Mouse (Mus musculus): ENCODE results near the gene Slc2a13. TPM values are rescaled to one million over a fixed set of nuclear protein-coding genes. Genes with fewer than 3 reads are reported as not detected.
A peak's percentile ranks its signal among the peaks of the same experiment; 100 is the strongest.

The Slc2a13 gene
- total RNA-seq, 2 experiments from 2014 or later: 108 to 112 TPM

DNA sequence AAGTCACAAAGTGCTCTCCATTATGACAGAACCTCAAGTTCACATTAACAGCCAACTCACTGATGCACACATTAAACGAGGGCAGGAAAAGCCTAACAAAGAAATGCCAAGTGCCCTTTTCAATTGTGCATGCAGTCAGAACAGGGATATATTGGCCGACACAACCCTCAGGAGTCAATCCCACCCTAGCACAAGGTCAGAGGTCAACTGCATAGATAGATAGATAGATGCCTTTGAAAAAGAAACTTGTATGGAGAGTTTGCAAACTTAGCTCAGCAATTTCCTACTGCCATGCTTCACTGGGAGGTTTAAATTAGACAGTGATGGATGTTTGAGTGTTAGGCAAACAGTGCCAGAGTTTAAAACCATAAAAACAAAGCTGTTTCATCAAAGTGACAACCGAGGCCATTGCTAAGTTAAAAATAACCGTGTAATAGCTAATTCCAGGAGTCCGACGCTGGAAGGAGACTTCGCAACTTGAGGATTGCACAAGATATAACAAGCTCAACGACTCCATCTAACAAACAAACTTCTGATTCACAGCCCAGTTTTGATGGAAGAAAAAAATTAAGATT is 194.2 kb downstream of the Slc2a13 start:
- DNase-seq (ENCODE audit: low spot score in 2 of 2): no peak

DNA sequence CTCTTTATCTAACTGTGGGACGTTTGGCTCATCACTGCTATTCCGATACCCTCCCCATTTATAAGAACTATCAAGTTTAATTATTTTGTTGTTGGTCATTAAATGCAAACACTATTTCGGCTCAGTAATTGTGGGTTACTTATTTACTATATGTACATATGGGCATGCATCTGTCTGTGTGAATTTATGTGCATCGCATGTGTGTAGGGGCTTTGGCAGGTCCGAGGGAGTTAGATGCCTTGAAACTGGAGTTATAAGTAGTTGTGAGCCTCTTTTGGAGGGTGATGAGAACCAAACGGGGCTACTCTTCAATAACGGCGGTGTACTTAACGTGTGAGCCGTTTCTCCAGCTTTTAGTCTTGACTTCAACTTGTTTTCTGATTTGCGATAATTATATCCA is 195.5 kb downstream of the Slc2a13 start:
- no peak for DNase-seq (ENCODE audit: low spot score in 2 of 2)

DNA sequence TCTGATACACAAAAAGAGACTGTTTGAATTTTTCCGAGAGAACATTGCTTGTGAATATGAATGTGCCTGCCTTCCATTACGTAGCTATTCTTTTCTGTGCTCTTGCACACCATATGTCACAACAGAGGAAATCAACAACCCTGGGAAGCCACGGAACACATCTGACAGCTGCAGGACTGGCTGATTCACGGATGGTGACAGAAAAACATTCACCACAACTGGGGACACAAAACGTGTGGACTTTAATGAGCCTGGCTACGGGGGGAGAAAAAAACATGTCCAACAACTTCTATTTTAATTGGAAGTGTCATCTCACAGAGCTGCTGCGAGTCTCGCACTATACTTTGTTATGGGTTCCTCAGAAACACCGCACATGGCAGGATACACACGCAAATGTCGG is 196.0 kb downstream of the Slc2a13 start:
- DNase-seq (ENCODE audit: low spot score in 2 of 2): peak in 1 of 2 experiments; percentile 44

DNA sequence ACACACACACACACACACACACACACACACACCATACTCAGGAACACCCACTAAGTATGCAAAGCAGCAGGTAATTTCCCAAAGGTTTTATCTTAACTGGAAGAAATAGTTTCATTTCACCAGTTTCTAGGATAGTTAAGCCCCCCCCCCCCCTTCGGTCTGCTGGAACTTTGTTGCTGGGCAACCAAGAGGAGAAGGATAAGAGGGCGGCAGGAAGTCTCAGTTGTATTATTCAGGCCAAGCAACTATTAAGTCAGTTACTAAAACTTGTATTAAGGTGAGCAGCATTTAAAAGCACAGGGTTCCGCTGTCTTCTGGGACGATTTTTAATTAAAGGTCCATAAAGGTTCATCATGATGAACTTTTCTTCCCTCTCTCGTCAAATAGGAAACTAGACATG is 198.6 kb downstream of the Slc2a13 start:
- DNase-seq (ENCODE audit: low spot score in 2 of 2): no peak

DNA sequence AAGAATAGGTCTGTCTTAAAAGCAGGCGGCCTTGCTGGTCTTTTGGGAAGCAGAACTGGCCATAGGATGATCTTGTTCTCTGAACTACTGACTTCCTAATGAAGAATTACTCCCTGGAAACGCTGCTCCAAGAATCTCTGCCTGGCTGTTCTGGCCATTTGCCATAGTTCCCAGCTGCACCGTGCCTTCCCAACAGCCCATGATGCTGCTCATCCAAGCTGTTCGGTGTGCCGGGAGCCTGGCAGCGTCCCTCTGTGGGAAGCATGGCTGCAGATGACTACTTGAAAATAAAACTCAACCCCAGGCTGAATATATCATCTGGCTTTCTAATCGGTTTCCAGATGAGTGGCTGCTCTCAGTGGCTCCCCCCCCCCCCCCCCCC is 199.9 kb downstream of the Slc2a13 start:
- DNase-seq (ENCODE audit: low spot score in 2 of 2): peak; percentile 66 to 70

DNA sequence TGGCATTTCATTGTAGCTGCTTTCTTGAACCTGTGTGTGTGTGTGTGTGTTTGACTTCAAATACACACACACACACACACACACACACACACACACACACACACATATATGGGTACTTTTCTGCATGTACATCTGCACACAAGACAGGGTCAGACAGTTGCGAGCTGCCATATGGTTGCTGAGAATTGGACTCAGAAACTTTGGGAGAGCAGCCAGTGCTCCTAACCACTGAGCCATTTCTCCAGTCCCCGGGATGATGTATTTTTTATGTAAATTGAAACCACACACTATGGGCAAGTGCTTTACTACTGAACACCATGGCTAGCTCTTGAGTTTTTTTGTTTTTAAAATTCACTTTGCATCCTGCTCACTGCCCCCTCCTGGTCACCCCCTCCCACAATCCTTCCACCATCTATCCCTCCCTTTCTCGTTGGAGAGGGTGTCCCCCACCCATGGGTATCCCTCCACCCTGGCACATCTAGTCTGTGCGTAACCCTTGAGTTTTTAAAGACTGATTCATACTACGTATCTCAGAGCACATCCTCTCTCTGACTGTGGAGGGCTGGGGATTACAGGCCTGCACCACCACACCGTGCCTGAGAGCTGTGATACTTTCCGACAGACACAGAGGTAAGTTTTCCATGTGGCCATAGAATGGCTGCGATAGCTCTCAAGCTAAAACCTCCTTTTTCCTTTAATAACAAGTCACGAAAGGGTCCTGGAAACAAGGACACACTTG is 200.4 kb downstream of the Slc2a13 start:
- DNase-seq (ENCODE audit: low spot score in 2 of 2): no peak

DNA sequence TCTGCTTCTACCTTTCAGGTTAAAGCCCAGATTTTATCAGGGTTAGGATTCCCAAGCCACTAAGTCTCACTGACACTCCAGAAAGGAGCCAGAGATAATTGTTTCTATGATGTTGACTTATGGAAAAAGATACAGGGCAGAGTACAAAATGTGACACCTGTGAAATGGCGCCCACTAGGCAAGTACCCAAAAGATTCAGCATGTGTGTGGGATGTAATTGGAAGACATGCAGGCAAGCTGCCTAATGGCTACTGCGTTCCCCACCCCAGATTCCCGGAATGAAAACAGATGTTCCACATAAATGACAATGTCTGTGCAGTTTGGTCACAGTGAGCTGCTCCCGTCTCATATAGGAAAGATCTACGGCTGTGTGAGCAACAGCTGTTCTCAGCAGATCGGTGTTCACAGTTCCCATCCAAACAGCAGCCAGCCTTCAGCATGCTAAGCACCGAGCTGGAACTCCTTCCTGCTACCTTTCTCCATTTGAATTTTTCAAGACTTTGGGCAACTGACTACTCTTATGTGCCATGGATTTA is 201.1 kb downstream of the Slc2a13 start:
- no peak for DNase-seq (ENCODE audit: low spot score in 2 of 2)

DNA sequence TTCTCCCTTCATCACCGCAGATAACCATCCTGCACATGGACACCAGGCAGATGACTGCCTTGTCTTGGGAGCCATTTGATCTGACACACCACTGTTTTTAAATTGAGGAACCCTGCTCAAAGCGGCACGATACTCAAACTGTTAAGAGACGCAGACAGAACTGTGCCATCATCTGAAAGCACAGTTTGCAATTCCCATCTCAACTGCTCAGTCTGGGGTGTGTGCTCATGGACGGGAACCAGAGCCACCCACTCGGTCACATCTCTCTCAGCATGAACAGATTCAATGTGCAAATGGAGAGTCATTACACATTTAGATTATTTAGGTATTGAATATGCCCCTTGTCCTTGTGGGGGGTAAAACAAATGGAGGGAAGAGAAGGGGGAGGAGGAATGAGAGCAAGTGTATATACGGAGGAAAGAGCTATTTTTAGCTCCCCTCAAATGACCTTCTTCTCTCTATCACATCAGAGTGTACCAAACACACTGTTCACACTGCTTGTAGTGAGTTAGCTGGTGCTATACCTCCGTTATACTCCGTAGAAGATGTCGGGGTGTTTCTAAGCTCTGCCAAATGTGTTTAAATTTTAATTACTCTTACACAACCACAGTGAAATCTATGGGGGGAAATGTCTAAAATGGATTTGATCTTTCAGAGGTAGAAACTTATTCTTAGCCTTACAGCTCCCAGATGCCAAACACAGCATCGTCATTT is 203.2 kb downstream of the Slc2a13 start:
- DNase-seq (ENCODE audit: low spot score in 2 of 2): peak in 1 of 2 experiments; percentile 28

DNA sequence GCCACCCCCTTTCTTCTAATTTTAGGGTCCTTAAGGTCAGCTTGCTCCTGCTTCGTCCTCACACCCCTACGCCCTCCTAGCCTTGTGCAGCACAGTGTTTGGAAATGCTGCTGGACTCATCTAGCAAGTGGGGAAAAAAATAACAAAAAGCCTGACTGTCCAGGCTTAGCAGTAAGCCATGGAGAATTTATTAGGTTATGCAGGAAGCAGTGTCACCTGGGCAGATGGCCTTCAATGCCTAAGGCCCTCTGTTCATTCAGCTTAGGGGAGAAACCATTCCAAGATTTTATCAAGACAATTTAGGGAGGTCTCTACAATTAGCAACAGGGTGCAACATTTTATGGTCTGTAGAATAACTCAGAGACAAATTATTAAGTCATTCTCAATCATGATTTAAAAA is 212.6 kb downstream of the Slc2a13 start:
- DNase-seq (ENCODE audit: low spot score in 2 of 2): no peak

DNA sequence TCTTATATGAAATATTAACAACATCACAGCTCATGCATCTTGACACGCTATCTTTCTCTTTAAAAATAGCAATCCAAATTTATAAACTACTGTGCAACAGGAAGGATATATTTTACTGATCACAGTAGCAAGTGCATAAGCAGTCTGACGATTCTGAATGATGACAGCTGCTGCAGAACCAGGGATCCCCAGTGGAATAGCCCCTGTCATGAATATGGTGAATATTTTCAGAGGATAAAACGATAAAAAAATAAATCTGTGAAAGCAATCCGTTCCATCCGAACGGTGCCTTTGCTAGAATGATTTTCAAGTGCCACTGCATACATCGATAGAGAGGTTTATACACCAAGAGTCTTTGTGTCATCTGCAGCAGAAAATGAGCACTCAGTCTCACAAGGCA is 222.1 kb downstream of the Slc2a13 start:
- no peak for DNase-seq (ENCODE audit: low spot score in 2 of 2)

DNA sequence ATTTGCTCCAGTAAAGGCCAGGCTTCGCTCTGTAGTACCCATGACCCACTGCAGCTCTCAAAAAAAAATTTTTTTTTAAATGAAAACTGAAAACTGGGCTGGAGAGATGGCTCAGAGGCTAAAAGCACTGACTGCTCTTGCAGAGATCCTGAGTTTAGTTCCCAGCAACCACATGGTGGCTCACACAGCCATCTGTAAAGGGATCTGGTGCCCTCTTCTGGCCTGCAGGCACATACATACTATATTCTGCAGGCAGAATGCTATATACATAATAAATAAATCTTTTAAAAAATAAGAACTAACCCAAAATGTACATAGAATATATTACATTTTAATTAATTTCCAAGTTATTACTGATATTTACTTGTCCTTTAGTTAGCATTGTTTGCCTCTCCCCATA is 234.7 kb downstream of the Slc2a13 start:
- no peak for DNase-seq (ENCODE audit: low spot score in 2 of 2)

DNA sequence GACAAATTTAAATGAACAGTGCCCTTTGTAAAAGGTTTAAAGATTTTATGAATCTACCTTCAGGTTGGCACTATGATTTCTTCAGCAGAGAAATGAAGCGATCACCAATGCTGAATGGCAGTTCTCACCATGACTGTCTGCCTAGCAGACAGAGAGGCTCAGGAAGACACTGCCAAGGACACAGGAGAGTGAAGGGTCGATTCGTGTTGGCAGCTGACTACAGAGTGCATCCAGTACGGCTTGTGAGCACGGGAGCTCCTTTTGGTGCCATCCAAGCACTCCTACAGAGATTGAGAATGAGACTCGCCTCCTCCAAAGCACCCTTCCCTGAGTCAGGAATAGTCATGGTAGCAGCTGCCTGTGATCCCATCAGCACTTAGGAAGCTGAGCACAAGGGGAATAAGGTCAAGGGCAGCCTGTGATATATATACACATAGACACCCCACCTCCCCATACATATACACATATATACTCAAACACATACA is 238.6 kb downstream of the Slc2a13 start:
- DNase-seq (ENCODE audit: low spot score in 2 of 2): no peak

DNA sequence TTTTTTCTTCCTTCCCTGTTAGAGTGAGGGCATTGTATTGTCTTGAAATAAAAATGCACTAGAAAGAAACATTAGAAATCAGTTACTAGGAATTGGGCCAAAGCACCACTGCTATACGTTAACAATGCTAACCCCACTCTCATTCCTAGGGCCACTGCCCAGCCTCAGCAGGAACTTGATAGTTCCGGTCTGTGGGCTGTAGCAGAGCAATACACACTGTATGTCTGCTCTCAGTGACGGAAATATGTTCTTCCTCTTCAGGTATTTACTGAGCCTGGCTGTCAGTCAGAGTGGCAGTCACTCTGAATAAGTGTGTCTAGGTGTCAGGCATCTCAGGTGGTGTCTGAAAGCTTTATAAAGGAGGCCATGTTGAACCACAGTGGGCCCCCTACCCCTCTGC is 245.3 kb downstream of the Slc2a13 start:
- no peak for DNase-seq (ENCODE audit: low spot score in 2 of 2)

DNA sequence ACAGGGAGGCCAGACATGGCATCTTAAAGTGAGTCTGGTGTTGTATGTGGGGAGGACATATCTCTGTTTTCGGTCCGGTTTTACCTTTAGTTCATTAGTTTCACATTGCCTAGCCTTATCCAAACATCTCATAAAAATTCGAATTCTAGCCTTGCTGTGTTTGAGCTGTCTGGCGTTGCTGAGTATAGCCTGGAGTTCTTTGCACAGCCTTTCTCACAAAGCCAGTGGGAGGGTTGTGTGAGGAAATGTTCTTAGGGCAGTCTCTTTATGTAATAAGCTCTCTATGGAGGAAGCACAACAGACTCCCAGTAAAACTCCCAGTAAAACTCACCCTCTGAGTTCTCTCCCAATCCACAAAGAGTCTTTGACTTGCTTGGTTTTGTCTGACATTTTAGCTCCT is 246.0 kb downstream of the Slc2a13 start:
- DNase-seq (ENCODE audit: low spot score in 2 of 2): peak in 1 of 2 experiments; percentile 62

DNA sequence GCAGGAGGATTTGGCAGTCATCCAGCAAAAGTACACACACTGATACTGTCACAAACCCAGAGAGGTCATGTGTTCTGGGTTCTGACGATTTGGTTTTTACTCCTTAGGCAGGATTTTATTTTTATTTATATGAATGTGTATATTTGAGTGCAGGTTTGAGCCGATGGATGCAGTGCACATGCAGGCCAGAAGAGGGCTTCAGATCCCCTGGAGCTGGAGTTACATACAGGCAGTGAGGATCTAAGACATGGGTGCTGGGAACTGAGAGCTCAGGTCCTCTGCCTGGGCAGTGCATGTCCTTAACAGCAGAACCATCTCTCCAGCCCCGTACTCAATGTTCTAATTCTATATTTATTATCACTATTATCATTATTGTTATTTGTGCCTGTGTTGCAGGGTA is 253.7 kb downstream of the Slc2a13 start:
- DNase-seq (ENCODE audit: low spot score in 2 of 2): no peak

DNA sequence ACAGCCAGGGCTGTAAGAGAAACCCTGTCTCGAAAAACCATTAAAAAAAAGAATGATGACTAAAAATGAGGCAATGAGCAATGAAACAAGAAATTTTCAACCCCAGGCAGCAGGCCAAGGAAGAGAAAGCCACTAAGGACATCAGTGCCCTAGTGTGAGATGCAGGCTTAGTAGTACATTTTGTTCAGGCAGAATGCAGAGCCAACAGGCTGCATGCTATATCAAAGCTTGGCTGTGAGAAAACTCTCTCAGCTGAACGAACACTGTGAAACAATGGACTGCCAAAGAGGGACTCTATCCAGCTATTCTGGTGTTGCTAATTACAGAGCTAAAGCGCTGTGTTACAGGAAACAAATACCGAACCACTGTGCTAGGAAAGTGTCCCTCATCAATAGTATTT is 256.1 kb downstream of the Slc2a13 start:
- DNase-seq (ENCODE audit: low spot score in 2 of 2): peak in 1 of 2 experiments; percentile 40

DNA sequence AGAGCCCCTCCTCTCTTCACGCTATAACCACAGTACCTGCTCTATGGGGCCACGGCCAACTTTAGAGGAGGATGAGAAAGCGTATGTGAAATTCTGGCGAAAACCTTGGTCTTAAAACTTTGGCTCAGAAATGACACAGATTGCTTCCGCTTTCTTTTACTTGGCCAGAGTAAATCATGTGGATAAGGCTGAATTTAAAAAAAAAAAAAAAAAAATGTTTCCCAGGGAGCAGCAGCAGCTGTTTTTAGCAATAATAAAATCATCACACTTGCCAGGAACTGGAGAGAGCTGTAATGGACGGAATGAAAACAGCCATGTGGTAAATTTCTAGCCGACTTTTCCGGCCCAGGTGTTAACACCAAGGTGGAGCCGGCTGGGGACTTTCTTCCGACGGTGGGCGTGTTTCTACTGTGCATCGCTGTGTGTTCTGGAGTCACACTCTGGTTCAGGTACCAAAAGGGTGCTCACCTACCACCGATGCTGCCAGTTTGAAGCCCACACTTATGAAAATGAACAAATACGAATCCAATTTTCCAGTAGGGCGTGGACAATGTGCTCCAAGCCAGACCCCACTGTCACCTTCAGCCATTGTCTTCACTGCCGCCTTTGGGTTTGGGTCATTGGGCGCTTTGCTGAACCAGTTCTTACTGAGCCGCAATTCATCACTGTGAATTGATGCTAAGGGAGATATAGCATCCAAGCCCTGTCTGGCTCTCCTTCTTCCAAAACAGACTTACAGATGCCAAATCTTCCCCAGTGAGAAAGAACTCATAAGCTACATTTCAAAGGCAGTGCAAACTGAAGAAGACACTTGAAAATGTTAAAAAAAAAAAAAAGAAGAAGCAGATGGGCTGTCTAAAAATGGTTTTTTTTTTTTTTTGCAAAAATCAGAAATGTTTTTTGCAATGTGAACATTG is 258.4 kb downstream of the Slc2a13 start:
- DNase-seq (ENCODE audit: low spot score in 2 of 2): peak in 1 of 2 experiments; percentile 42

DNA sequence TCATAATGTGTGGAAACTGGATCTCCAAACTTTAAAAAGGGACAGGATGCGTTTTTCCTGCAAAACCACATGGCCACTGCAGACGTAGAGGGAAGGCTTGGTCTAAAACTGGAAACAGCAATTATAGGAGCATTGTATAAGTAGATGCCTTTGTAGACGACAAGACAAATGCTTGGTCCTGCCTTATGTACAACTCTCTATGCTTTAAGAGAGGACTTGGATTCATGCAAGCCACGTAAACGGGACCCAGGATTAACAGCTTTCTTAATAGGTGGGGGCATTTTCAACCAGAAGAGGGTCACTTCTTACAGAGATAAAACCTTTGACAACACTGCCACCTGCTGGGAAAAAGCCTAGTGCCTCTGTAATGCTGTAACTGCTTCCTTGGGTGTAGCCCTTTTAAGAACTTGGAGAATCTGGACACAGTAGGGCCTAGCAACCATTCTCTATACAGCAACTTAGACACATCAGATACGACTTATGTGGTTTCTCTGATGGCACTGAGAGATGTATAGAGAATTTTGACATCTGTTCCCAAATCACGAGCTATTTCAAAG is 268.7 kb downstream of the Slc2a13 start:
- peak in 1 of 2 experiments; percentile 57 for DNase-seq (ENCODE audit: low spot score in 2 of 2)

DNA sequence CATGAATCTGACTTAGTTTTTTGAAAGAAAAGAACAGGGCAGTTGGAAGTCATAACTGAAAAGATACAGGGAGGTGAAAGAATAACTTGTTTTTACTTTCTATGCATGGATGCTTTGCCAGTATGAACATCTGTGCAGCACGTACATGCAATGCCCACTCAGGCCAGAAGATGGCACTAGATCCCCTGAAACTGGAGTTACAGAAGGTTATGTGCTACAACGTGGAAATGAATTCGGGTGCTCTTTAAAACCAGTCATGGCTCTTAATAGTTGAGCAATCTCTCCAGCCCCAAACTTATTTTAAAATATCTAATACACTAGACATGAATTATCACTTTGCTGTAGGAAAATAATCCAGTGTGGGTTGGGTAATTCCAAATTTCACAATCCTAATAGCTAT is 271.7 kb downstream of the Slc2a13 start:
- peak; percentile 89 to 97 for DNase-seq (ENCODE audit: low spot score in 2 of 2)

DNA sequence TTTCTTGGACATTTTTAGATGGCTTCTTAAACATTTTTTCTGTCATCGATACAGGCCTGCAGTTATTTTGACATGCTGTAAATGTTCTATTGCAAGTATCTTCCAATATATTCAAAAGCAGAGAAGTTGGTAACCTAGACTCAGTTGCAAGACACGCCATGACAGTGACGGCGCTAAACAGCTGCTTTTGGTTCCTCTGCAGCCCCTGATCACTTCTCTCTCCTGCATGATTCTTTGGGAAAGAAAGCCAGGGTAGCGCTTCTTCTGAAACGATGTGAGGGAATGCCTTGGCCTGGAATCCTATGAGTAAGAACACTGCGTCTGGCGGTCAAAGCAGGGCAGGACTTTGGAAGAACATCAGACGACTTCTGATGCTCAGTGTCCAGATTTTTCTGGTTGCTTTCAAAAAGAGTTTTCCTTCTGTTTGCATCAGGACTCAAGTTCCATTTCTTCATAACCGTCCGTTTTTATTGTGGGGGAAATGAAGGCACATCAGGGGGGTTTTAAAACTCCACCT is 273.7 kb downstream of the Slc2a13 start:
- no peak for DNase-seq (ENCODE audit: low spot score in 2 of 2)
